Mouse (Mus musculus) thymus, adult 2 months (tissue): Measurements from ENCODE around the gene Pofut2.

Experiments used
- CTCF ChIP-seq: fragments of 200-500 bp; IDR thresholded peaks from 2 replicates; pipeline ENCODE4 v1.5.1; 2012; ENCODE audit warnings: mild to moderate bottlenecking, control low read depth, low read length, moderate library complexity, borderline replicate concordance; ENCODE audit not compliant: control insufficient read depth, poor library complexity, insufficient read depth; ENCODE audit errors: extremely low read depth
- POLR2A ChIP-seq: fragments of 200-500 bp; IDR thresholded peaks from 2 replicates; pipeline ENCODE4 v1.6.1; 2012; ENCODE audit warnings: mild to moderate bottlenecking, low read length, control low read depth, moderate library complexity; ENCODE audit not compliant: control insufficient read depth, poor library complexity, insufficient read depth; ENCODE audit errors: extremely low read depth

- TF ChIP-seq CTCF (no peak), POLR2A (no peak)
Observed at GRCm38 (mm10) chr10:77260166-77260875, 1.3 kb downstream of the Pofut2 start.
